Mouse (Mus musculus) erythroblast, embryonic 14.5 days (primary cell): ENCODE measurements around the gene Cfl2. TPM values are rescaled to one million over a fixed set of nuclear protein-coding genes. Genes with fewer than 3 reads are reported as not detected.
"Not testable (repeated sequence)": the region's sequence is repeated elsewhere in the genome, so short reads cannot be mapped to it uniquely, and the experiment has no call there.

Experiments
- H3K27me3 ChIP-seq: 2 replicates; pipeline ENCODE4 v1.6.1; 2012; ENCODE audit warnings: inconsistent platforms; ENCODE audit not compliant: control insufficient read depth
- H3K36me3 ChIP-seq: 2 replicates; pipeline ENCODE4 v1.6.1; 2012; ENCODE audit warnings: mild to moderate bottlenecking, inconsistent platforms; ENCODE audit not compliant: control insufficient read depth
- H3K4me1 ChIP-seq: 2 replicates; pipeline ENCODE4 v1.6.1; 2012; ENCODE audit warnings: inconsistent platforms; ENCODE audit not compliant: control insufficient read depth
- H3K4me3 ChIP-seq: replicated peaks from 2 replicates; pipeline ENCODE3; 2012; ENCODE audit warnings: moderate library complexity, mild to moderate bottlenecking, inconsistent platforms
- H3K9me3 ChIP-seq: 2 replicates; pipeline ENCODE4 v1.6.1; 2012; ENCODE audit warnings: low read length, inconsistent platforms, mixed read lengths; ENCODE audit not compliant: control insufficient read depth
- GATA1 ChIP-seq: IDR thresholded peaks from 2 replicates; pipeline ENCODE4 v1.6.1; 2012; ENCODE audit warnings: low read length, inconsistent platforms, mixed read lengths
- TAL1 ChIP-seq: IDR thresholded peaks from 3 replicates; pipeline ENCODE4 v1.6.1; 2012; ENCODE audit warnings: low read length, inconsistent platforms, mixed read lengths
- polyA plus RNA-seq: library from polyadenylated mRNA; stranded (reverse); fragments of >175 nt; gene quantifications from 2 replicates; pipeline ENCODE4 v1.2.3, GENCODE M21; 2012

Gene Cfl2
- polyA plus RNA-seq = 0.02 and 0.17 TPM in 2 replicates

GRCm38 (mm10) chr12:54862606-54863535, at the start of gene Cfl2:
Gene Cfl2, minus strand, starts transcription at chr12:54862877.
- no peaks in the 10 kb centered on the region for H3K27me3 ChIP-seq
- peak within 1 kb of the TSS; percentile 78 for H3K4me3 ChIP-seq
- peaks cover 5% of the 10 kb centered on the region for H3K9me3 ChIP-seq
- TF ChIP-seq TAL1 (no peak), GATA1 (no peak)
- H3K4me1 ChIP-seq = peaks cover 20% of the 10 kb centered on the region
- peaks cover 28% of the 10 kb centered on the region for H3K36me3 ChIP-seq

DNA sequence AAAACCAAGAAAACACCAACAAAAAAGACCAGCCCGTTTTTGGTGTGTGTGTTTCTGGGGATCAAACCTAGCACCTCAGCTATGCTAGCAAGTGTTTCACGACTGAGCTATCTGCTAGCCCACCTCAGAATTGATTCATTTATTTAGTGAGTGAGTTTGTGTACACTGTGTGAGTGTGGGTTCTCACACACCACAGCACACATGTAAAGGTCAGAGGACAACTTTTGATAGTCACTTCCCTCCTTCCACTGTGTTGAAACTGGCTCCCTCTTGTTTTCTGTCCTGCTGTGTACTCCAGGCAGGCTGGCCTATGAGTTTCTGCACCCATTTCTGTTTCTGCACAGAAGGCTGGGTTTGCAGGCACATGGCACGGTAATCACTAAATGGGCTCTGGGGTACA, 47.7 kb upstream of the Cfl2 start:
- Histone ChIP-seq H3K27me3 (no peaks in the 10 kb centered on the region), H3K4me1 (no peaks in the 10 kb centered on the region), H3K4me3 (no peak overlapping the region), H3K9me3 (no peaks in the 10 kb centered on the region), H3K36me3 (peaks cover 96% of the 10 kb centered on the region)
- no peak for TF ChIP-seq GATA1
- no peak for TF ChIP-seq TAL1

GRCm38 (mm10) chr12:54892559-54892958, 29.9 kb upstream of the Cfl2 start:
- peaks cover 49% of the 10 kb centered on the region for H3K36me3 ChIP-seq
- H3K4me1 ChIP-seq, H3K27me3 ChIP-seq, H3K4me3 ChIP-seq, H3K9me3 ChIP-seq: not testable (repeated sequence)

DNA sequence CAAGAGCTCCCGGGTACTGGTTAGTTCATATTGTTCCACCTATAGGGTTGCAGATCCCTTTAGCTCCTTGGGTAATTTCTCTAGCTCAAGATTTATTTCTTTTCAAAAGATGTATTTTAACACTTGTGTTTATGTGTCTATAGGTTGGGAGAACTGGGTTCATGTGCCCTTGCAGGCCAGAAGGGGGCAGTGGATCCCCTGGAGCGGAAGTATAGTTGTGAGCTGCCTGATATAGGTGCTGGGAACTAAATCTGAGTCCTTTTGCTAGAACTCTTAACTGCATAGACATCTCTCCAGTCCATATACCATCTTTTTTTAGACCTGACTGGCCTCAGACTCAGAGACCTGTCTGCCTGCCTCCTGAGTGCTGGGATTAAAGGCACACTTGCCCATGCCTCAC, 27.7 kb upstream of the Cfl2 start:
- H3K4me1 ChIP-seq = no peaks in the 10 kb centered on the region
- H3K9me3 ChIP-seq = no peaks in the 10 kb centered on the region
- no peak overlapping the region for H3K4me3 ChIP-seq
- TF ChIP-seq TAL1 (no peak), GATA1 (no peak)
- no peaks in the 10 kb centered on the region for H3K27me3 ChIP-seq
- peaks cover 32% of the 10 kb centered on the region for H3K36me3 ChIP-seq

GRCm38 (mm10) chr12:54887580-54888127, 25.0 kb upstream of the Cfl2 start:
- H3K4me3 ChIP-seq = no peak overlapping the region
- H3K36me3 ChIP-seq = peaks cover 16% of the 10 kb centered on the region
- no peaks in the 10 kb centered on the region for H3K27me3 ChIP-seq
- no peaks in the 10 kb centered on the region for H3K4me1 ChIP-seq
- TF ChIP-seq TAL1 (no peak), GATA1 (no peak)
- no peaks in the 10 kb centered on the region for H3K9me3 ChIP-seq

DNA sequence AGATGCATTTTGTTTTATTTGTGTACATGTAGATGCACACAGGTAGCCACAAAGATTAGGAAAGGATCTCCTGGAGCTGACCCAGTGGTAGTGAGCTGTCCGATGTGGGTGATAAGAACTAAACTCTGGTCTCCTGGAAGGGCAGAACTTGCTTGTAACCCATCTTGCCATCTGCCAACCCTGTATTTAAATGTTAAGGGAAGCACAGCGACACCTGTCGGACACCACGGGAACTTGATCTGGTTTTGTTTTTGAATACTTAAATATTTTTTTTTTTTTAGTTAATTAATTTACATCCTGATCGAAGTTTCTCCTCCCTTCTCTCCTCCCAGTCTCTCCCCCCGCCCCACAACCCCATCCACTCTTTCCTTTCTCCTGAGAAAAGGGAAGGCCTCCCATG, 17.0 kb upstream of the Cfl2 start:
- Histone ChIP-seq H3K4me1 (no peaks in the 10 kb centered on the region), H3K4me3 (no peak overlapping the region), H3K36me3 (no peaks in the 10 kb centered on the region), H3K9me3 (no peaks in the 10 kb centered on the region), H3K27me3 (no peaks in the 10 kb centered on the region)
- TF ChIP-seq TAL1 = no peak
- no peak for TF ChIP-seq GATA1

DNA sequence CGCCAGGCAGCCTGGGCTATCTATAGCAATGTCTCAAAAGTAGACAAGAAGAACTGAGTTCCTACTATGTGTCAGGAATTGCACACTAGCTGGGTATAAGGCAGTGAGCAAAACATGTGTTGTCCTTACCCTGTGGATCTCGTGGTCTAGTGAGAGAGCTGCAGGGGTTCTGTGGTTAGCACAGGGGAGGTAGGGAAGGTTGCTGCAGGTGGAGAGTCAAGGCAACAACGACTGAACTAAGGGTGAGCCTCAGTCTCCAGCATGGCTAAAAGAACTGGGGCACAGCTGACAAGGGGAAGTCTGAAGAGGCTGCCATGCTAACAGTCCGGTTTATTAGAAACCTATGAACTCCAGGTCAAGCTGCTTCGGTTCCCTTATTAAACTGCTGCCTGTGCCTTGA, 16.5 kb upstream of the Cfl2 start:
- no peaks in the 10 kb centered on the region for H3K36me3 ChIP-seq
- no peaks in the 10 kb centered on the region for H3K27me3 ChIP-seq
- TF ChIP-seq GATA1 = no peak
- no peak for TF ChIP-seq TAL1
- no peak overlapping the region for H3K4me3 ChIP-seq
- no peaks in the 10 kb centered on the region for H3K9me3 ChIP-seq
- no peaks in the 10 kb centered on the region for H3K4me1 ChIP-seq

DNA sequence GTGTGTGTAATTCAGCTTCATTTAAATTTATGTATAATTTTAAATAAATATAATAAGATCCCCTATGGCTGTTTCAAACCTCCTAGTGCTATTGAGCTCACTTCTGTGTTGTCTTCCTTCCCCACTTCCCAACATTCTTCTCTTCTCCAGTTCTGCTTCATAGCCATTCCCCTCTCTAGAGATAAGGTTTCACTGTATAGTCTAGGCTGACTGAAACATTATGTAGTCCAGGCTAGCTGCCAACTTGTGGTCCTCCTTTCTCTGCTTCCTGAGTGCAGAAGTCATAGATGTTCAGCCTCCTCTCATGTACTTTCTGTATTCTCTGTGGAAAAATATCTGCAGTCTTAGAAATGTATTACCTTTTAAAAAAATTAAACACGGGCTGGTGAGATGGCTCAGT, 15.2 kb upstream of the Cfl2 start:
- Histone ChIP-seq H3K9me3 (no peaks in the 10 kb centered on the region), H3K4me1 (no peaks in the 10 kb centered on the region), H3K36me3 (no peaks in the 10 kb centered on the region), H3K27me3 (no peaks in the 10 kb centered on the region), H3K4me3 (no peak overlapping the region)
- TF ChIP-seq GATA1 (no peak), TAL1 (no peak)

DNA sequence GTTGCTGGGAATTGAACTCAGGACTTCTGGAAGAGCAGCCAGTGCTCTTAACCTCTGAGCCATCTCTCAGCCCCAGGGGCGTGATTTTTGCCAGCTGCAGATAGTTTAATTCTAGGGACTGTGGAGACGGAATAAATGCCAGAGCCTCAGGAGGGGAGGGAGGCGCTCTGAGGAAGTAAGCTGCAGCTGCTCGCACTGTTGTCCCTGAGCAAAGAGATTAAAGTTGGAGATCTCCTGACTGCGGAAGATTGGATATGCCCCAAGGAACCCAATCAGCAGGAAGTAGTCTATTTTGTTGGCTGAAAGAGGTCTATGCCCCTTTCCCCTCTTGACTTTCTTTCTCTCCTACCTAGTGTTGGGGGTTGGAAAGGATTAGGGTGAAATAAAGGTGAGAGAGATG, 14.2 kb upstream of the Cfl2 start:
- Histone ChIP-seq H3K9me3 (no peaks in the 10 kb centered on the region), H3K4me3 (no peak overlapping the region), H3K36me3 (no peaks in the 10 kb centered on the region), H3K27me3 (no peaks in the 10 kb centered on the region), H3K4me1 (no peaks in the 10 kb centered on the region)
- TF ChIP-seq GATA1 (no peak), TAL1 (no peak)
